Mouse (Mus musculus): Measurements from ENCODE around the gene Slfn14.
"Not testable (repeated sequence)": the region's sequence is repeated elsewhere in the genome, so short reads cannot be mapped to it uniquely, and the experiment has no call there.

The Slfn14 gene

GRCm38 (mm10) chr11:83282084-83282483 is 4.4 kb downstream of the Slfn14 start:
- in situ Hi-C loops (cut with MboI): no loop called here

GRCm38 (mm10) chr11:83279691-83280090 is 6.8 kb downstream of the Slfn14 start:
- in situ Hi-C loops (cut with MboI): no loop called here

GRCm38 (mm10) chr11:83279024-83279423 is 7.5 kb downstream of the Slfn14 start:
- in situ Hi-C loops (cut with MboI): no loop called here

DNA sequence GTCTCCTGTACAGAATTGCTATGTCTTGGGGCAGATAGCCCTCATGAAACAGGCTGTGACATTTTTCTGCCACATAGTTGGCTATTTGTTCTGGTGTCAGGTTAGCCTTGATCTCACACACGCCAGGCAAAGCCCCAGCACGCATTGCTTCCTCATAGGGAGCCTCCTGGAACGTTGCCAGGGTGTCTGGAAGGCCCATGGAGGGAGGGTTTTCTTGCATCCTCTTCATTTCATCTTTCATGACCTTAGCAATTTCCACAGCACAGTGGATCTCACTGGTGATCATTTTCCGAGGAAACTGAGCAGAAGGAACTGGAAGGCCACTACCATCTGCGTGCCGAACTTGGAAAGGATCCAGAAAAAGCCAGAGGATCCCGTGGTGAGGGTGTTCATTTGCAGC is 10.3 kb downstream of the Slfn14 start:
- in situ Hi-C loops (cut with MboI): no loop called here

DNA sequence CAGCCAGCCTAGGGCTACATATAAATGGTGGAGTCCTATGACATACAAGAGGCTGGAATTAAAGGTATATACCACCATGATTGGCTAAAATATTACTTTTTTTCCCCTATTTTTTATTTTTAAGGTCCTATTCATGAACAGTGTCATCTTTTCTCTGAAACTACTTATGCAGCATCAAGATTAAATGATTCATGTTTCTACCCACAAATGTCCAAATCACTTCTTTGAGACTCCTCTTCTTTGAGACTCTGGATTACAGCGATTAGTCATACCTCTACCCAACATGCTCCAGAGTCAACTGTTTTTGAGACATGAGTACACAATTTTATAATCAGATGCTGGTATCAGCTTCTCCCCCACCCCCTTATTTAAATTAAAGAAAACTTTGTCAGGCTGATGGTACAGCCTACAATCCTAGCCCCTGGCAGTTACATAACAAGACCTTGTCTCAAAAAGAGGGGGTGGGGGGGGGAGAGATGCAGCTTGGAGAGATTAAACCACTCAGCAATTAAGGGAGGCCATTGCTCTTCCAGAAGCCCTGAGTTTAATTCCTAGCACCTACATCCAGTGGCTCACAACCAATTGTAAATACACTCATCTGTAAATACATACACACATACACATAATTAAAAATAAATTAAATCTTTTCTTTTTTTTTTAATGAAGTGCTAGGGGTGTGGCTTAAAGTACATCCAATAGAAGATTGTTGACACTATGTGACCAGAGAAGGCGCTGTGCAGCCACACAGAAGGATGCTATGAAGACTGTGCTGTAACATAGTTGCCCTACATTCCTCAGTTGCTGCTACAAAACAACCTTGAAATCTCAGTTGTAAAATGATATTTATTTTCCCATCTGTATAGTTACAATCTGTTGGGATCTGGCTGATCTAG is 14.3 kb downstream of the Slfn14 start:
- in situ Hi-C loops (cut with MboI): no loop called here

DNA sequence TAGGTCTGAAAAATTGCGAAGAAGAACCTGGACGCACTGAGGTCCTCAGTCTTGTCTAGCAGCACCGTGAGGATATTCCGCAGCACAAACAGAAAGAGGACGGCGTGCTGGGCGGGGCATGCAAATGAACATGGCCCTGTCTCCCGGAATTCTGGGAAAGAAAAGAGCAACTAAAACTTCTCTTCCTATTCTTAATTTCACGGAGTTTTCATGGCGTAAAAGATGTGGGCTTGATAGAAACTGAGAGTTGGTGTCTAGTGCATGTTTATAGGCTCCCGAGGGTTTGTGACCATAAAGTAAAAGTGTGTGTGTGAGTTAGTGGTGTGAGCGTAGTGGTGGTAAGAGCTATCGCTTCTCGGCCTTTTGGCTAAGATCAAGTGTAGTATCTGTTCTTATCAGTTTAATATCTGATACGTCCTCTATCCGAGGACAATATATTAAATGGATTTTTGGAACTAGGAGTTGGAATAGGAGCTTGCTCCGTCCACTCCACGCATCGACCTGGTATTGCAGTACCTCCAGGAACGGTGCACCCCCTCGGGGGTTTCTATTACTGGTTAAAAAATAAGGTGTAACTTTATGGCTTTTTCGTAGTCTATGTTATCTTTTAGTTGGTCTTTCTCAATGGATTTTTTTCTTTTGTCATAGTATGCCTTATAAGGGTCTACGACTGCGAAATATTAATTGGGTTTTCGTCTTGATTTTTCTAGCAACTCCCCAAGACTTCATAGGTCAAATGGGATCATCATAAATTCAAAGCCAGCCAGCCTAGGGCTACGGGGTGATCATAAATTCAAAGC is 15.2 kb downstream of the Slfn14 start:
- in situ Hi-C loops (cut with MboI): no loop called here

DNA sequence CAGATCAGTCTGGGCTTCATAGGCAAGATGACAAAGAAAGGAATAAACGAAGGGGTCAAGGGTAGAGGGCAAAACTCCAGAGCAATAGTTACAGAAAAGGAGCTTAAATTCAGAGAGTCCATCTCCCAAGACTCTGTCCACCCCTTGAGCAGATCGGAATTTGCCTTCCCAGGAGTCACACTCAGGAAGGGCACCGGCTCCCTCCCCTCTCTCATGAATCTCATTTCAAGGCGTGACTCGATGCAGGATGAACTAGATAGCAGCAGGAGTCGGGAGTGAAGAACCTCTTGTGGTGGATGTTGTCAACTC is 15.7 kb downstream of the Slfn14 start:
- in situ Hi-C loops (cut with MboI): no loop called here

DNA sequence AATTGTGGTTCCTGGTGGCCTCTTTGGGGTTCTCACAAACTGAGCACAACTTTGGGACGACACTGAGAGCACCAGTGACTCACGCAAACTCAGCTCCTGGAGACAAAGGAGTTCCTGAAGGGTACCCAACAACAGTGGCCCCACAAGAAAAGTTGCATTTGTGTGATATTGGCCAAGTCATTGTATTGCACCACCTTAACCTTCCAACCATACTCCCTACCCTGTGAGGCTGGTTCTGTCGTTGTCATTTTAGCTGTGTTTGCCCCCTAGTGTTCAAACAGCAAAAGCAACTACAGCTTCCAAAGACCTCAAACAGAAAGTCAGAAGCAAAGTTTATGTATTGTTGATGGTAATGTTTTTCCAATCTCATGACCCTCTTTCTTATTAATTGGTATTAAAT is 23.4 kb downstream of the Slfn14 start:
- in situ Hi-C loops (cut with MboI): no loop called here

GRCm38 (mm10) chr11:83262673-83263072 is 23.9 kb downstream of the Slfn14 start:
- in situ Hi-C loops (cut with MboI): no loop called here

GRCm38 (mm10) chr11:83257211-83257610 is 29.3 kb downstream of the Slfn14 start:
- in situ Hi-C loops (cut with MboI): not testable (repeated sequence)

DNA sequence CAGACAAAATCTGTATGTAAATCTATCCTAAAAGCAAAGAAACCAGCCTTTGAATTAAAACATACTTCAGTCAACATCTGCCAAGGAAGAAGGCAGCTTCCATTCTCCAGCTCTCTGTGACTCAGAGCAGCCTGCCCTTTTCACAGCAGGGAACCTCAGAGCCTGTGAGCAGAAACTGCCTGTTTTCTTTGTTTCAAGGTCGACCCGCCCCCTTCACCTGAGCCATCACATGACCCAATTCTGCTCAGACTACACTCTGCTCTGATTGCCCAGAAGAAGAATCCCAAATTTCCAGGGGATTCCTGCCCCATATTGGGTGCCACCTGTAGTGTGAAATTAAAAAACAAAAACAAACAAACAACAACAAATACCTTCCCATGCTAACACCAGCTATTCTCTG is 46.7 kb downstream of the Slfn14 start:
- in situ Hi-C loops (cut with MboI): no loop called here

DNA sequence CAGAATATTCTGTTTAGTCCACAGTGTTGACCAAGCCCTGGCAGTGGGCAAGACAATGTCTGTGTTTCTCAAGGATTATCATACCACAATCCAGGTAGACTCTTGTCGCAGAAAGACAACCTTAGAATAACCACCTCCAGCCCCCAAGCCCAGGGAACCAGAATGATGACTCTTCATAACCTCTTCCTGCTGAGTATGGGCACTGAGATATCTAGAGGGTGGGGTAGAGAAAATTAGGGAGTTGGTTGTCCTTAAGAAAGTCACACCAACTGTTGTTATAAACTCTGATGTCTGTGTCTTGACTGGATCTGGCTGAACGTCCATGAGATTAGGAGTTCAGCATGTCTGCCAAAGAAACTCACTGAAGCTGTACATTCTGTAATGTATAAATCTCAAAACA is 48.1 kb downstream of the Slfn14 start:
- in situ Hi-C loops (cut with MboI): no loop called here

DNA sequence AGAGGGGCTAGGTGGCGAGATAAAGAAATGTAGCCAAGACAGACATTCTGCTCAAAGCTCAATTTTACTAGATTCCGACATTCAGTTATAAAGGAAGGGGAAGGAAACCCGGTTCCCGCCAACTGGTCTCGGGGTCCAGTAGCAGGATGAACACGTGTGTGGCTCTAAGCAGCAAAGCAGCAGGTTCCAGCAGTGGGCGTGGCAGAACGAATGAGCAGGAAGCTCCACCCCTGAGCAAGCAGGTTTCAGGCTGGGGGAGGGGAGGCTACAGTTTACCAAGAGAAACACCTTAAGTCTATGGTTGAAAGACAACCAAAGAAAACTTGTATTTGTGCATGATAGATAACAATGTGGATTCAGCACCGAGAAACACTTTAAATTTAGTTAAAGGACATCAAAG is 49.1 kb downstream of the Slfn14 start:
- in situ Hi-C loops (cut with MboI): not testable (repeated sequence)

DNA sequence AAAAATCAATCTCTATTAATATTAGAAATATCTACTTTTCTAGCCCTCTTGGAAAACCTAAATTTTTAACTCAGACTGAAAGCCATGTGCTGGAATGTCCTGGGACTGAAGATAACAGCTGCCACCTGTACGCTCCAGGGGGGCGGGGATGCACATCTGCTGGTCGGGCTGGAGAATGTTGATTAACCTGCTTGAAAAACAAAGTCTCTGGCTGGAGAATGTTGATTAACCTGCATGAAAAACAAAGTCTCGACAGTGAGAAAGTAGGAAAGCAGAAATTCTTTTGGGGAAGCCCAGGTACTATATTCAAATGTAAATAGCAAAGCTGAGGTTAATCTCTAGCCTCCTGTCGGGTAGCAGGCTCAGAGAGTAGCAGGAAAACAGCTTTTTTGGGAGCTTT is 52.9 kb downstream of the Slfn14 start:
- in situ Hi-C loops (cut with MboI): not testable (repeated sequence)

DNA sequence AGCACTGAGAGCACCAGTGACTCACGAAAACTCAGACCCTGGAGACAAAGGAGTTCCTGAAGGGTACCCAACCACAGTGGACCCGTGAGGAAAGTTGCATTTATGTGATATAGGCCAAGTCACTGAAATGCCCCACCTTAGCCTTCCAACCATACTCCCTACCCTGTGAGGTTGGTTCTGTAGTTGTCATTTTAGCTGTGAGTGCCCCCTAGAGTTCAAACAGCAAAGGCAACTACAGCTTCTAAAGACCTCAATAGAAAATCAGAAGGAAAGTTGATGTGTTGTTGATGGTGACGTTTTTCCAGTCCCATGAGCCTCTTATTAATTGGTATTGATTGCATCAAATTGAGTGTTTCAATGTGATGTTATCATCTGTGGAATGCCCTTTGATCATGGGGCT is 55.6 kb downstream of the Slfn14 start:
- in situ Hi-C loops (cut with MboI): no loop called here

DNA sequence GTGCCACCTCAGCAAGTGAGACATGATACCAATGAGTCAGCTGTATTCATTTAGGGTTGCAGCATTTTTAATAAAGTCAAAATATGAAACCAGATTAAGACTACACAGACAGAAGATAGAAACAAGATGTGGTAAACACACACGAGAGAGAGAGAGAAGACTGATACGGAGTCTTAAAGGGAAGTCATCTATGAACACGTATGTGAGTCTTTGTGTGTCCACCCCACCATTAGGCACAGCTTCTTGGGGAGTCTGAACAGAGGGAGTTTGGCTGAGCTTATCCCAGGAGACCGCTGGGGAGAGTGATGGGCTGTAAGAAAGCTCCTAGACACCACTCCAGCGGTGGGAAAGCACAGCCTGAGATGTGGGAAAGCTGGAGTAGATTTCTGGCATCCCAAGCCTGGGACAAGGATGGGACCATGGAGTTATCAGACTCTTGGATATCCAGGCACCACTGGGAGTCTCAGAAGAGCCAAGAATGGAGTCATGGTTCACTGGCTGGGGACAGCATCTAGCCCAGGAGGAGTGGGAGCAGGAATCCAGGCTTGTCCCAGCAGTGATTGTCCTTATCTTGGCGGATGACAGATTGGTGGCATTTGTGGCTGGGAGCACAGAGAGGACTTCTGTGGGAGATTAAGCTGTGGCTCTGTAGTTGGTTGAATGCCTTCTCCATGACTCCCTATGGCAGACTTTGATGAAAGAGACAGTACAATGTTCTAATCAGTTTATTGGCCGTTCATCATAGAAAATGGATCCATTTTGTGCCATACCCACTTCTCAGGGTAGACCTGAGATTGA is 58.4 kb downstream of the Slfn14 start:
- in situ Hi-C loops (cut with MboI): no loop called here

DNA sequence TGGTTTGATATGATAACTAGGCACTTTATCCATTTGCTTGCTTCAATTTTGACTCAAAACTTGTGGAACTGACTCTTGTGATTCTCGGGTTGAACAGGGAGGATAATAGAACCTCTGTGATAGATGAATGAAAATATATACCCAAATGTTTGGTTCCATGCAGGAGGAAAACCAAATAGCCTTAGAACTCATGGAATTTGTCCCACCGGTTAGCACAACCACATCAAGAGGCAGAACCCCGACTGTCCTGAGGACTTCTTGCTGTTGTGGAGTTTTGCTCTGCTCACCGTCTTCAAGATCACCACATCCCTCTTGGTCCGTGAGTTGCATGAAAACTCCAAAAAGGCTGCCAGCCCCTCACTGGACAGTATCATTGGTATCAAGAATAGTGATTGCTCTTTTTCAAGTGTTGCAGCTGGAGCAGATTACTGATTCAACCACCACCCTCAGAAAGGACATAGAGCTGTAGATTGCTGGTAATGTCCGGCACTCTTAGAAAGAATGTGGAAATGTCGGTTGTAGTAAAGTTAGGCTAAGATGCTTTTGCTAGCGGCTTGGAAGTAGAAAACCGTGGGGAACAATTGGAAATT is 61.1 kb downstream of the Slfn14 start:
- in situ Hi-C loops (cut with MboI): no loop called here
